Mouse (Mus musculus) midbrain, postnatal 0 days (tissue): Measurements from ENCODE around the gene Ap2s1. TPM values are rescaled to one million over a fixed set of nuclear protein-coding genes. Genes with fewer than 3 reads are reported as not detected.

ENCODE experiments used
- ATAC-seq: fragments of 200-750 bp; cut with Nextera tagmentation; 2 replicates; pipeline ENCODE4 v1.8.0; 2017; ENCODE audit warnings: moderate number of reproducible peaks, mild to moderate bottlenecking, moderate TSS enrichment, moderate library complexity; ENCODE audit not compliant: low FRiP score
- DNase-seq: peaks from one replicate; pipeline ENCODE4 v3.0.0-alpha.2; 2015; ENCODE audit warnings: low spot score
- H3K27ac ChIP-seq: fragments of 300-500 bp; sonication (generic); 2 replicates; pipeline ENCODE4 v1.5.1; 2014; ENCODE audit warnings: low read depth, mild to moderate bottlenecking, low read length, mixed read lengths
- H3K27me3 ChIP-seq: fragments of 300-500 bp; sonication (generic); 2 replicates; pipeline ENCODE4 v1.6.1; 2014; ENCODE audit warnings: low read length, control low read depth, mixed read lengths; ENCODE audit not compliant: insufficient read depth
- H3K36me3 ChIP-seq: fragments of 300-500 bp; sonication (generic); 2 replicates; pipeline ENCODE4 v1.6.1; 2014; ENCODE audit warnings: low read length, control low read depth, mixed read lengths; ENCODE audit not compliant: insufficient read depth
- H3K4me1 ChIP-seq: fragments of 300-500 bp; sonication (generic); 2 replicates; pipeline ENCODE4 v1.6.1; 2014; ENCODE audit warnings: mild to moderate bottlenecking, control low read depth, antibody characterized with exemption, low read length, mixed read lengths; ENCODE audit not compliant: insufficient read depth
- H3K4me2 ChIP-seq: fragments of 300-500 bp; sonication (generic); 2 replicates; pipeline ENCODE4 v1.6.1; 2014; ENCODE audit warnings: low read depth, mild to moderate bottlenecking, low read length, mixed read lengths; ENCODE audit not compliant: poor library complexity, severe bottlenecking
- H3K4me3 ChIP-seq: fragments of 300-500 bp; sonication (generic); 2 replicates; pipeline ENCODE4 v1.5.1; 2014; ENCODE audit warnings: low read depth, mild to moderate bottlenecking, low read length, moderate library complexity
- H3K9ac ChIP-seq: fragments of 300-500 bp; sonication (generic); replicated peaks from 2 replicates; pipeline ENCODE4 v1.6.1; 2014; ENCODE audit warnings: mild to moderate bottlenecking, low read length, moderate library complexity, mixed read lengths; ENCODE audit not compliant: poor library complexity, severe bottlenecking
- H3K9me3 ChIP-seq: fragments of 300-500 bp; sonication (generic); 2 replicates; pipeline ENCODE4 v1.6.1; 2016; ENCODE audit warnings: low read length, control low read depth
- CTCF ChIP-seq: IDR thresholded peaks from 2 replicates; pipeline ENCODE4 v1.5.1; 2016; ENCODE audit warnings: antibody characterized with exemption, mild to moderate bottlenecking
- WGBS: fragments of 180-500 bp; shearing (Covaris S2); extraction: QIAGEN DNeasy Blood & Tissue Kit; methylation state at CpG from one replicate; pipeline ENCODE4 v1.1.7; 2014; 5-methylcytosine and 5-hydroxymethylcytosine counted together
- polyA plus RNA-seq: library from polyadenylated mRNA; unstranded; fragments of >200 nt; fragmentation: Nextera tagmentation; extraction: Ambion mirVana; gene quantifications from 2 replicates; pipeline ENCODE4 v1.2.1, GENCODE M21; 2015
- total RNA-seq: library from RNA; depleted of rRNA; stranded (reverse); fragments of >200 nt; gene quantifications from 2 replicates; pipeline ENCODE4 v1.2.3, GENCODE M21; 2014; rRNA removed

Ap2s1 gene
- total and polyA plus RNA-seq, 2 experiments from 2014 or later: 556 to 573 TPM

DNA sequence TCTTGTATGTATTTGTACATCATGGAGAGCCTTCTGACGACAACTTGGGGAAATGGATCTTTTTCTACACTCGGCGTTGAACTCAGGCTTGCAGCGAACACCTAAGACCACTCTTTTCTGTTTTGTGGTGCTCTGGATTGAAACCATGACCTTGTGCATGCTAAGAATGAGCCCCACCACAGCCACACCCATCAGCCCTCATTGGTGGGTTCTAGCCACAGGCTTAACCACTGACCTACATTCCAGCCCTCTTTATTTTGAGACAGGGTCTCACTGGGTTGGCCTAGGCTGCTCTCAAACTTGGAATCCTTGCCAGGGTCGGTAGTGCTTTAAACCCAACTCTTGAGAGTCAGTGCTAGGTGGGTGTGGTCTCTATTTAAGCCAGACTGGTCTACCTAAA is 56.7 kb downstream of the Ap2s1 start:
- Histone ChIP-seq H3K4me3 (no peak overlapping the region), H3K27me3 (no peaks in the 10 kb centered on the region), H3K9me3 (no peaks in the 10 kb centered on the region), H3K9ac (no peak overlapping the region), H3K4me2 (no peak overlapping the region), H3K36me3 (no peaks in the 10 kb centered on the region), H3K4me1 (no peaks in the 10 kb centered on the region), H3K27ac (no peak overlapping the region)
- 95% methylated on average over 5 of the region's 5 CpGs for WGBS
- no peak for TF ChIP-seq CTCF
- ATAC-seq: no peak
- no peak for DNase-seq

Other genes starting within 250 kb of the Ap2s1 start
- gene Arhgap35, start 123.4 kb upstream of the Ap2s1 start, total RNA-seq: 157 and 177 TPM in 2 replicates
- 25.3 and 26.9 TPM in 2 replicates for gene Arhgap35, start 123.4 kb upstream of the Ap2s1 start, polyA plus RNA-seq
- gene Ceacam15, start 62.7 kb upstream of the Ap2s1 start, total RNA-seq: not detected in 2 replicates
- gene Ceacam15, start 62.7 kb upstream of the Ap2s1 start, polyA plus RNA-seq: not detected in 2 replicates
- not detected in 2 replicates for gene Ceacam9, start 16.5 kb upstream of the Ap2s1 start, total RNA-seq
- 0.21 and 0.39 TPM in 2 replicates for gene Ceacam9, start 16.5 kb upstream of the Ap2s1 start, polyA plus RNA-seq
- gene Slc1a5, start 42.9 kb downstream of the Ap2s1 start, total RNA-seq: 15.2 and 20.1 TPM in 2 replicates
- 8.9 and 9.2 TPM in 2 replicates for gene Slc1a5, start 42.9 kb downstream of the Ap2s1 start, polyA plus RNA-seq
- gene Strn4, start 77.5 kb downstream of the Ap2s1 start, total RNA-seq: 252 and 291 TPM in 2 replicates
- gene Strn4, start 77.5 kb downstream of the Ap2s1 start, polyA plus RNA-seq: 156 and 165 TPM in 2 replicates
- 81.4 and 85.9 TPM in 2 replicates for gene Fkrp, start 78.3 kb downstream of the Ap2s1 start, total RNA-seq
- 50.0 and 53.5 TPM in 2 replicates for gene Fkrp, start 78.3 kb downstream of the Ap2s1 start, polyA plus RNA-seq
- gene Prkd2, start 104.5 kb downstream of the Ap2s1 start, total RNA-seq: 3.2 and 4.9 TPM in 2 replicates
- gene Prkd2, start 104.5 kb downstream of the Ap2s1 start, polyA plus RNA-seq: 3.9 TPM in 2 replicates
- 86.0 and 107 TPM in 2 replicates for gene Dact3, start 136.9 kb downstream of the Ap2s1 start, total RNA-seq
- gene Dact3, start 136.9 kb downstream of the Ap2s1 start, polyA plus RNA-seq: 7.5 and 7.7 TPM in 2 replicates
- gene Gng8, start 153.4 kb downstream of the Ap2s1 start, total RNA-seq: 1.9 and 5.2 TPM in 2 replicates
- 12.3 and 15.9 TPM in 2 replicates for gene Gng8, start 153.4 kb downstream of the Ap2s1 start, polyA plus RNA-seq
- gene Ptgir, start 168.1 kb downstream of the Ap2s1 start, total RNA-seq: 0.11 and 0.14 TPM in 2 replicates
- 0.11 TPM in 1 of 2 replicates, not detected in the other for gene Ptgir, start 168.1 kb downstream of the Ap2s1 start, polyA plus RNA-seq
- gene Calm3, start 185.7 kb downstream of the Ap2s1 start, total RNA-seq: 1,835 and 1,985 TPM in 2 replicates
- gene Calm3, start 185.7 kb downstream of the Ap2s1 start, polyA plus RNA-seq: 467 and 471 TPM in 2 replicates
- gene Pnmal2, start 206.3 kb downstream of the Ap2s1 start, total RNA-seq: 155 and 174 TPM in 2 replicates
- gene Pnmal2, start 206.3 kb downstream of the Ap2s1 start, polyA plus RNA-seq: 180 and 187 TPM in 2 replicates
- gene Pnmal1, start 221.3 kb downstream of the Ap2s1 start, total RNA-seq: 41.2 and 54.0 TPM in 2 replicates
- gene Pnmal1, start 221.3 kb downstream of the Ap2s1 start, polyA plus RNA-seq: 64.8 and 65.2 TPM in 2 replicates
- gene Gm42372, start 244.7 kb downstream of the Ap2s1 start, total RNA-seq: 48.8 and 49.0 TPM in 2 replicates
- 9.0 and 9.2 TPM in 2 replicates for gene Gm42372, start 244.7 kb downstream of the Ap2s1 start, polyA plus RNA-seq